Mouse (Mus musculus) stomach, embryonic 14.5 days (tissue): ENCODE measurements around the gene Retreg1. TPM values are rescaled to one million over a fixed set of nuclear protein-coding genes. Genes with fewer than 3 reads are reported as not detected.
"Not testable (repeated sequence)": the region's sequence is repeated elsewhere in the genome, so short reads cannot be mapped to it uniquely, and the experiment has no call there.

ENCODE experiments used
- ATAC-seq: fragments of 200-750 bp; cut with Nextera tagmentation; 2 replicates; pipeline ENCODE4 v1.8.0; 2017; ENCODE audit warnings: low read depth, moderate TSS enrichment; ENCODE audit not compliant: insufficient number of reproducible peaks, insufficient read depth, low FRiP score
- H3K27ac ChIP-seq: fragments of 300-500 bp; sonication (generic); 2 replicates; pipeline ENCODE4 v1.5.1; 2014; ENCODE audit warnings: mild to moderate bottlenecking, low read length, moderate library complexity, mixed read lengths
- H3K27me3 ChIP-seq: fragments of 300-500 bp; sonication (generic); 2 replicates; pipeline ENCODE4 v1.6.1; 2014; ENCODE audit warnings: low read length, control low read depth, mixed read lengths; ENCODE audit not compliant: control insufficient read depth, insufficient read depth
- H3K36me3 ChIP-seq: fragments of 300-500 bp; sonication (generic); 2 replicates; pipeline ENCODE4 v1.6.1; 2014; ENCODE audit warnings: mild to moderate bottlenecking, control low read depth, low read length, moderate library complexity, mixed read lengths; ENCODE audit not compliant: control insufficient read depth, insufficient read depth
- H3K4me1 ChIP-seq: fragments of 300-500 bp; sonication (generic); 2 replicates; pipeline ENCODE4 v1.6.1; 2014; ENCODE audit warnings: low read length, control low read depth, mixed read lengths; ENCODE audit not compliant: control insufficient read depth, insufficient read depth
- H3K4me2 ChIP-seq: fragments of 300-500 bp; sonication (generic); replicated peaks from 2 replicates; pipeline ENCODE4 v1.6.1; 2014; ENCODE audit warnings: low read depth, low read length, control low read depth
- H3K4me3 ChIP-seq: fragments of 300-500 bp; sonication (generic); 2 replicates; pipeline ENCODE4 v1.5.1; 2014; ENCODE audit warnings: low read depth, low read length, control low read depth
- H3K9ac ChIP-seq: fragments of 300-500 bp; sonication (generic); replicated peaks from 2 replicates; pipeline ENCODE4 v1.6.1; 2014; ENCODE audit warnings: low read depth, mild to moderate bottlenecking, control low read depth, low read length, moderate library complexity, mixed read lengths
- H3K9me3 ChIP-seq: fragments of 300-500 bp; sonication (generic); 2 replicates; pipeline ENCODE4 v1.6.1; 2016; ENCODE audit warnings: low read depth, low read length, control low read depth; ENCODE audit not compliant: control insufficient read depth
- WGBS: fragments of 180-500 bp; shearing (Covaris S2); extraction: QIAGEN DNeasy Blood & Tissue Kit; methylation state at CpG from one replicate; pipeline ENCODE4 v1.1.7; 2014; 5-methylcytosine and 5-hydroxymethylcytosine counted together
- polyA plus RNA-seq: library from polyadenylated mRNA; unstranded; fragments of >200 nt; fragmentation: Nextera tagmentation; extraction: Ambion mirVana; gene quantifications from 2 replicates; pipeline ENCODE4 v1.2.1, GENCODE M21; 2014

The Retreg1 gene
- polyA plus RNA-seq, 1 experiment from 2014 or later: 16.9 TPM

- Histone ChIP-seq H3K9ac (no peak overlapping the region), H3K36me3 (no peaks in the 10 kb centered on the region), H3K9me3 (no peaks in the 10 kb centered on the region), H3K27ac (no peak overlapping the region), H3K4me1 (no peaks in the 10 kb centered on the region), H3K4me2 (no peak overlapping the region), H3K27me3 (no peaks in the 10 kb centered on the region), H3K4me3 (no peak overlapping the region)
- ATAC-seq: no peak
- 85% methylated on average over 4 of the region's 4 CpGs for whole genome bisulfite sequencing
Observed at GRCm38 (mm10) chr15:25974352-25974751, 131.4 kb downstream of the Retreg1 start.

- no peak overlapping the region for H3K27ac ChIP-seq
- H3K4me2 ChIP-seq: no peak overlapping the region
- 90% methylated on average over 6 of the region's 6 CpGs for WGBS
- no peaks in the 10 kb centered on the region for H3K9me3 ChIP-seq
- H3K36me3 ChIP-seq: no peaks in the 10 kb centered on the region
- no peak overlapping the region for H3K4me3 ChIP-seq
- no peak overlapping the region for H3K9ac ChIP-seq
- no peaks in the 10 kb centered on the region for H3K27me3 ChIP-seq
- no peak for ATAC-seq
- no peaks in the 10 kb centered on the region for H3K4me1 ChIP-seq
Observed at GRCm38 (mm10) chr15:25975810-25976209, 132.8 kb downstream of the Retreg1 start.

- not testable (repeated sequence) for ATAC-seq, H3K27me3 ChIP-seq, H3K9me3 ChIP-seq
- H3K9ac ChIP-seq: peak overlapping the region; percentile 40; the same call in 1 of the 2 replicates
- WGBS: 18% methylated on average over 6 of the region's 6 CpGs
- H3K36me3 ChIP-seq: peaks cover 13% of the 10 kb centered on the region; the same call in 1 of the 2 replicates
- peak overlapping the region; percentile 45 for H3K4me2 ChIP-seq
- H3K4me1 ChIP-seq: peaks cover 13% of the 10 kb centered on the region
- H3K4me3 ChIP-seq: peak overlapping the region; percentile 94
- H3K27ac ChIP-seq: peak overlapping the region; percentile 76
Observed at GRCm38 (mm10) chr15:25983614-25984013, 140.6 kb downstream of the Retreg1 start.

DNA sequence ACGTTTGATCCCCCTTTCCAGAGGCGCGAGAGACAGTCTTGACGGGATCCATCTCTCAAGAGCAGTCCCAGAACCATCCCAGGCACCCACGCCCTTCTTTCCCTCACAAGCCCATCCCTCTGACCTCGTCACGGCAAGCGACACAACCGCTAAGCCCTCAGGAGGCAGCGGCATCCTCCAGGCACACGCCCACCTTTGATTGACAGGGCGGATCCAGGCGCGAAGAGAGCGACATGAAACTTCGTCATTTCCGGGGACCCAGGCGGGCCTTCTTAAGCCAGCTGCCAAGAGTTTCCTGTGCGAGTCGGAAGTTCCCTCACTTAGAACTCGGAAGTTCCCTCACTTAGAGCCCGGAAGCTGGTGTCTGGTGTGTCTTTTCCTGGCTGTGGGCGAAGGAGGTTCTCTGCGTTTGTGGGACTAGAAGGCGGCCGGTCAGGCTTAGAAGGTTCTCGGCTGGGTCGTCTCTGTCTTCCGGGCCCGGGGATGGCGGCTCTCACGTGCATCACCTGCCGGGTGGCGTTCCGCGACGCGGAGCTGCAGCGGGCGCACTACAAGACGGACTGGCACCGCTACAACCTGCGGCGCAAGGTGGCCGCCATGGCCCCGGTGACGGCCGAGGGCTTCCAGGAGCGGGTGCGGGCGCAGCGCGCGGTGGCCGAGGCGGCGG lies 141.2 kb downstream of the Retreg1 start, which contains the start of gene Zfp622:
Gene Zfp622, plus strand, starts transcription at position 300 of the 667 bp plus-strand sequence.
- Histone ChIP-seq H3K27me3 (no peaks in the 10 kb centered on the region), H3K27ac (peak within 1 kb of the TSS; percentile 79), H3K4me2 (peak within 1 kb of the TSS; percentile 63), H3K4me3 (peak within 1 kb of the TSS; percentile 94), H3K4me1 (peaks cover 13% of the 10 kb centered on the region), H3K9ac (peak within 1 kb of the TSS; percentile 93), H3K36me3 (peaks cover 13% of the 10 kb centered on the region), H3K9me3 (no peaks in the 10 kb centered on the region)
- peak; percentile 98 for ATAC-seq
- WGBS: under 1% methylated on average over 57 of the region's 57 CpGs

DNA sequence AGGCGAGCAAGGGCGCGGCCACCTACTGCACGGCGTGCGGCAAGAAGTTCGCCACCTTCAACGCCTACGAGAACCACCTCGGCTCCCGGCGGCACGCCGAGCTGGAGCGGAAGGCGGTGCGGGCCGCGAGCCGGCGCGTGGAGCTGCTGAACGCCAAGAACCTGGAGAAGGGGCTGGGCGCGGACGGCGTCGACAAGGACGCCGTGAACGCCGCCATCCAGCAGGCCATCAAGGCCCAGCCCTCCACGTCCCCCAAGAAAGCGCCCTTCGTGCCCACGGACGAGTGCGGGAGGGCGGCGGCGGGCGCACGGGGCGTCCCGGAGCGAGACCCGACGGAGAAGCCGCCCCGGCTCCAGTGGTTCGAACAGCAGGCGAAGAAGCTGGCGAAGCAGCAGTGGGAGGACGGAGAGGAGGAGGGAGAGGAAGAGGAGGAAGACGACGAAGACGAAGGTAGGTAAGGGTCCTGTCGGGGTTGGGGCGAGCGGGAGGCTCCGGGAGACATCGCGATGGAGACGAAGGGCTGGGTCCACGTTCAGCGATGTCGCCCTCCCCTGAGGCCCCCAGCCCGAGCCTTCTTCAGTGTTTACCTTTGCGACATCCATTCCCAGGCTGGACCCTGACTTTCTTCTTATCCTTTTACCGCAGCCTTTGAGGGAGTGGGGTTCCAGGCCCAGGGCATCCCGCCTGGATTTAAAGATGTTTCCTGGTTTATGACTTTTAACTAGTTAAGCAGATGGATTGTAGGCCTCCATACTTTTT lies 141.9 kb downstream of the Retreg1 start:
- H3K27ac ChIP-seq: peak overlapping the region; percentile 79
- H3K4me1 ChIP-seq: peaks cover 13% of the 10 kb centered on the region
- H3K9me3 ChIP-seq: no peaks in the 10 kb centered on the region
- peak overlapping the region; percentile 94 for H3K4me3 ChIP-seq
- no peak for ATAC-seq
- H3K9ac ChIP-seq: peak overlapping the region; percentile 93
- no peaks in the 10 kb centered on the region for H3K27me3 ChIP-seq
- under 1% methylated on average over 71 of the region's 71 CpGs for WGBS
- peaks cover 19% of the 10 kb centered on the region for H3K36me3 ChIP-seq
- H3K4me2 ChIP-seq: peak overlapping the region; percentile 63

DNA sequence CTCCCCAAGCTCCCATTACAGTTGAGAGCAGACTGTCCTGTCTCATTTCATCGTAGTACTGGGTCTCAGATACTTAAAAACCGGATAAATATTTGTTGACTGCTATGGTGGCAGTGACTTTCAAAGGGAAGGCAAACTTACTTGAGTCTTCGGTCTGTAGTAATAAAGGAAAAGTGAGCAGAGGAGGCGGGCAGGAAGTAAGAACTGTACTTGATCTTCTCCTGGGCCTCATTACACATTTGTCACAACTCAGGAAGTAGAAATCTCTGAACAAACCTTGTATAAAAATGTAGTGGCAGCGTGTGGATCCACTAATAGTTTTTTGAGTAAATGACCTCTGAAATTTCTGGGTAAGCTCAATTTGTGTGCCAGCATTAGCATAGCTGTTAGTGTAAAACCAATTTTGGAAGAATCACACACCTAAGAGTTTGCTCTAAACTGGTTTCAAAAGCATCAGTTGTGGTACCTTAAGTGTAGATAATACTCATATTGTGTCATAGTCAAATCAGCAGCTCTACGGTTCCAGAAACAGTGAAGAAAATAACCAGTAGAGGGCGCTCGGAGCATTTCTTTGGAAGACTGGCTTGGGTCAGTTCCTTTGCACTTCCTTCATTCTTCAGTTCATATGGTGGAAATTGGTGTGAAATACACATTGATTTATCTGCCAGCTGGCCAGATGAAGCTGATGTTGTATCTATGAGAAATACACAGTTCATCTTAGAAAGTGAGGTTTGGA lies 150.2 kb downstream of the Retreg1 start:
- Histone ChIP-seq H3K4me1 (no peaks in the 10 kb centered on the region), H3K4me2 (no peak overlapping the region), H3K9ac (no peak overlapping the region), H3K9me3 (no peaks in the 10 kb centered on the region), H3K4me3 (no peak overlapping the region), H3K27me3 (no peaks in the 10 kb centered on the region), H3K36me3 (peaks cover 62% of the 10 kb centered on the region), H3K27ac (no peak overlapping the region)
- no peak for ATAC-seq
- WGBS: 60% methylated on average over 8 of the region's 8 CpGs

GRCm38 (mm10) chr15:25995521-25995920 lies 152.5 kb downstream of the Retreg1 start:
- ATAC-seq: no peak

DNA sequence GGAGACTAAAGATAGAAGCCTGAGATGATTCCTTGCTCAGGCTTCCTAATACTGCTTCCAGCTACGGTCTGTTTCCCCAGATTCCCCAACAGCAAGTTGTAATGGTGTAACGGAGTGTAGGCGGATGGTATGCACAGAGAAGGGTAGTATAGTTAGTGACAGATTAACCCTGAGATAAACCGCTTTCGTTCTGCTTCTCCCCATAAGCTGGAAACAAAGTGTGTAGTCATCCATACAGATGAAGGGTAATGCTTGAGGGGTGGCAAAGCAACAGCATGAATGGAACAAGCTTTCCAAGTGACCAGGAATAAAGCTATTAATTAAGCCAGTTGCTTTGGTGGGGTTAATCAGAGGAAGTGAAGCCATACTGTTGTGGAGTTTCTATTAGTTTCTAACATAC lies 156.6 kb downstream of the Retreg1 start:
- H3K4me1 ChIP-seq, ATAC-seq, H3K9me3 ChIP-seq, H3K27me3 ChIP-seq, H3K9ac ChIP-seq, H3K27ac ChIP-seq, H3K4me2 ChIP-seq, H3K4me3 ChIP-seq: not testable (repeated sequence)
- peaks cover 23% of the 10 kb centered on the region for H3K36me3 ChIP-seq
- WGBS: 73% methylated on average over 5 of the region's 5 CpGs

More at GRCm38 (mm10) chr15:25995521-25995920, 152.5 kb downstream of the Retreg1 start:
- WGBS: 44% methylated on average over 2 of the region's 2 CpGs
- Histone ChIP-seq H3K4me3 (no peak overlapping the region), H3K4me2 (no peak overlapping the region), H3K9ac (no peak overlapping the region), H3K4me1 (no peaks in the 10 kb centered on the region), H3K27ac (no peak overlapping the region), H3K27me3 (no peaks in the 10 kb centered on the region), H3K9me3 (no peaks in the 10 kb centered on the region), H3K36me3 (peaks cover 49% of the 10 kb centered on the region)
